Mouse (Mus musculus) ES-E14 (cell line): ENCODE results near the gene Akt2. TPM values are rescaled to one million over a fixed set of nuclear protein-coding genes. Genes with fewer than 3 reads are reported as not detected.

ENCODE experiments used
- DNase-seq: peaks from one replicate; pipeline ENCODE4 v3.0.0-alpha.2; 2013; ENCODE audit warnings: low read depth, low spot score
- H3K27ac ChIP-seq: 2 replicates; pipeline ENCODE4 v1.5.1; 2012; ENCODE audit warnings: low read depth, mild to moderate bottlenecking, low read length, moderate library complexity, mixed read lengths; ENCODE audit not compliant: poor library complexity, insufficient read depth, severe bottlenecking
- H3K36me3 ChIP-seq: 2 replicates; pipeline ENCODE4 v1.6.1; 2012; ENCODE audit warnings: mild to moderate bottlenecking, low read length, moderate library complexity, mixed read lengths; ENCODE audit not compliant: control insufficient read depth, poor library complexity, insufficient read depth, severe bottlenecking
- H3K4me1 ChIP-seq, 2 experiments: fragments of 150-350 bp in 1 of 2; sonication (generic) in 1 of 2; 2 replicates each; pipeline ENCODE4 v1.6.1; 2012; ENCODE audit warnings: low read length in 2 of 2, mild to moderate bottlenecking in 1 of 2, mixed read lengths in 1 of 2; ENCODE audit not compliant: control insufficient read depth in 2 of 2, insufficient read depth in 2 of 2, poor library complexity in 1 of 2
- H3K4me3 ChIP-seq, 2 experiments: fragments of 150-350 bp in 1 of 2; sonication (generic) in 1 of 2; 2 replicates each; pipeline ENCODE4 v1.5.1; 2012; ENCODE audit warnings: low read length in 2 of 2, low read depth in 1 of 2, mild to moderate bottlenecking in 1 of 2, mixed read lengths in 1 of 2; ENCODE audit not compliant: insufficient read depth in 1 of 2, poor library complexity in 1 of 2, severe bottlenecking in 1 of 2
- H3K9ac ChIP-seq: 2 replicates; pipeline ENCODE4 v1.6.1; 2012; ENCODE audit warnings: low read depth, mild to moderate bottlenecking, low read length, mixed read lengths; ENCODE audit not compliant: poor library complexity, insufficient read depth, severe bottlenecking
- H3K9me3 ChIP-seq: fragments of 150-350 bp; sonication (generic); 2 replicates; pipeline ENCODE4 v1.6.1; 2012; ENCODE audit warnings: low read depth, mild to moderate bottlenecking, low read length; ENCODE audit not compliant: control insufficient read depth, insufficient read depth
- CHD2 ChIP-seq: IDR thresholded peaks from 2 replicates; pipeline ENCODE4 v1.6.1; 2014; ENCODE audit warnings: mild to moderate bottlenecking, low read depth, low read length, inconsistent platforms
- HCFC1 ChIP-seq: IDR thresholded peaks from 2 replicates; pipeline ENCODE4 v1.6.1; 2012; ENCODE audit warnings: low read length, inconsistent platforms, borderline replicate concordance; ENCODE audit not compliant: insufficient read depth
- MAFK ChIP-seq: IDR thresholded peaks from 2 replicates; pipeline ENCODE4 v1.6.1; 2014; ENCODE audit warnings: mild to moderate bottlenecking, low read depth, low read length, inconsistent platforms; ENCODE audit not compliant: insufficient read depth
- ZC3H11A ChIP-seq: IDR thresholded peaks from 2 replicates; pipeline ENCODE4 v1.6.1; 2012; ENCODE audit warnings: low read depth, mild to moderate bottlenecking, inconsistent platforms, low read length, borderline replicate concordance
- ZNF384 ChIP-seq: IDR thresholded peaks from 2 replicates; pipeline ENCODE4 v1.6.1; 2012; ENCODE audit warnings: low read depth, low read length, inconsistent platforms
- in situ Hi-C, 2 experiments: fragments of 600-800 bp; cut with MboI; formaldehyde crosslinking; loops; one replicate each; pipeline ENCODE4 v1.15.1; 2025; ENCODE audit warnings: low sequenced_read_pairs in 2 of 2, inconsistent platforms in 1 of 2; ENCODE audit not compliant: unreplicated experiment in 2 of 2
- total RNA-seq: library from RNA; depleted of rRNA; stranded (reverse); fragments of 300-350 nt; gene quantifications from 2 replicates; pipeline ENCODE4 v1.2.3, GENCODE M21; 2012

The Akt2 gene
- total RNA-seq, 1 experiment = 44.8 TPM

DNA sequence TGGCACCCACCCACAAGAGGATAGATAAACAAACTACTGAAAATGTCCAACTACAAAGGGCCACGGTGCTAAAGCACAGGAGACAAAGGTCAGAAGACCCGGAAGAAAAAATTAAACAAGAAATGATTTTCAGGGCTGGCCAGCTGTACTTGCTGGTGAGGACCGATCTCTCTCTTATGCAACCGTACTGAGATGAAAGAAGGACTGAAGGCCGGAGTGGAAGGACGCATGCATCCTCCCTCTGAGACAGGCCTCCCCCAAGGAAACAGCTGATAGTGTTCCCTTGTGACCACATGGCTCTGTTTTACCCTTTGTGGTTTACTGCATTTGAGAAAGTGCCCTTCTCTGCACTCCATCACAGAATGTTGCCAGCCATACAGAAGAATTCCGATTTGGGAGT lies 11.5 kb downstream of the Akt2 start:
- in situ Hi-C loops = no loop called here
- H3K4me3 ChIP-seq = no peak overlapping the region
- no peaks in the 10 kb centered on the region for H3K36me3 ChIP-seq
- no peak overlapping the region for H3K9ac ChIP-seq
- H3K4me1 ChIP-seq = peaks cover 10 to 19% of the 10 kb centered on the region in 2 experiments
- no peak for DNase-seq
- no peaks in the 10 kb centered on the region for H3K9me3 ChIP-seq
- no peak for TF ChIP-seq MAFK
- no peak for TF ChIP-seq ZC3H11A
- no peak for TF ChIP-seq HCFC1
- TF ChIP-seq ZNF384 = no peak
- TF ChIP-seq CHD2 = no peak
- no peak overlapping the region for H3K27ac ChIP-seq

DNA sequence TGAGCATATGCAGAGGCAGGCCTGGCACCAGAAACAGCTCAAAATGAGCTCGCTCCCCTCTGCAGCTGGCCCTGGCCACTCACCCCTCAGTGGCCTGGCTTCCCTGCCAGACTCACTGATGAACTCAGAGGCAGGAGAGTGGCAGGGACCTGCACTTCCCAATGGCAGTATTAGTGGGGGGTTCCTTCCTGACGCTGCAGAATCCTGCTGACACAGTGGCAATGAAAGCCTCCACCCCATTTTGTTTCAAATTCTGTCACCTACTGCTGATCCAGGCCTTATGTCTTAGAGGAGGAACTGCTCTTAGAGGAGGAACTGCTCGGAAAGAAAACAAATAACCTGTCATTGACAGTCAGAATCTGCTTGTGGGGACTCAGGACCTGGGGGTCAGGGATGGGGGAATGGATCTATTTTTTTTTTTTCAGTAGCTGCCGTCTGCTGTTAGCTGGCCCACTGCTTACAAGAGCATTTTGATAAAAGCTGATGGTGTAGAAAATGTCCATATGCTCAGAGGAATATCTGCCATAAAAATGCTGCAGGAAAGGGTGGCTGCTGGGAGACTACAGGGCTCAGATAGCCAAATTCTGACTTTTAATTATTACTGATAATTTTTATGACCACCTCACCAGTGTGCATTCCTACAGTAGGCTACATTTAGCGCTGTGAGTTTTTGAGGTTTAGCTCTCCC lies 13.5 kb downstream of the Akt2 start:
- H3K27ac ChIP-seq = no peak overlapping the region
- no peak for DNase-seq

DNA sequence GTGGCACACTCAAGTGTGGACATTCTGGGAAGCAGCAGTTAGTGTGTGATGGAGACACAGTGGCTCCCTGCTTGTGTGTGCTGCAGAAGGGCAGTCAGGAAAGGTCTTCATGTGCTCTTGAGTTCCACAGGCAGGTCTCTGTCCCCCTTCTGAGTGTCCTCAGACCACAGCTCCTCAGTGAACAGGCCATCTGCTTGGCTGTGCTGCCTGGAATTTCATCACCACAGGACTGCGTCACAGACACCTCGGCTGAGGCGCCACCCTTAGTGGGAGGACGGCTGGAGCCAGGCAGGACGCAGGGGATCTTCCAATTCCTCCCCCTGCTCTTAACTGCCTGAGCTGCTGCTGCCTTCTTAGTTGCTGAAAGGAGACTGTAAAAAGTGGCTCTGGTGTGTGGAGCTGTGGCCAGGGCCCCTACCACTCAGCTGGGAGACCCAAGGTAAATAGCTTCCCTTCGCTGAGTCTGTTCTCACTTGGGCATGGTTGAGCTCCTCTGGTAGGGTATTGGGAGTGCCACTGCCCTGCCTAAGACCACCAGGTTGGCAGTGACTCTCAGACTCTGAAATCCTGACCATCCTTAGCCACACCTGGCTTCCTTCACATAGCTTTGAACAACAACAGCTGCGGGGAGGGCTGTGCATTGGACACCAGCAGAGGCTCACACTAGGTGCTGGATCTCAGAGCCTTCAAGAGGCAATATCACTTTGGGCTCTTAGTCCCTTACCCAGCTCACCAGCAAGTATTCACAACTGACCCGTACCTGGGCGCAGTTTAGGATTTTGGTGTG lies 14.3 kb downstream of the Akt2 start:
- Histone ChIP-seq H3K9ac (no peak overlapping the region), H3K4me3 (no peak overlapping the region), H3K4me1 (peaks cover 6 to 11% of the 10 kb centered on the region in 2 experiments), H3K27ac (no peak overlapping the region), H3K9me3 (no peaks in the 10 kb centered on the region), H3K36me3 (peaks cover 8% of the 10 kb centered on the region; the same call in 1 of the 2 replicates)
- DNase-seq = no peak
- in situ Hi-C loops = no loop called here
- TF ChIP-seq CHD2 (no peak), ZNF384 (no peak), MAFK (no peak), HCFC1 (no peak), ZC3H11A (no peak)

More for the DNA sequence above, 13.5 kb downstream of the Akt2 start:
- peaks cover 10 to 17% of the 10 kb centered on the region in 2 experiments for H3K4me1 ChIP-seq
- no peak for TF ChIP-seq ZNF384
- no peak for TF ChIP-seq CHD2
- no peak for TF ChIP-seq ZC3H11A
- TF ChIP-seq MAFK = no peak
- no peak for TF ChIP-seq HCFC1
- in situ Hi-C loops = no loop called here
- H3K9me3 ChIP-seq = no peaks in the 10 kb centered on the region
- H3K36me3 ChIP-seq = peaks cover 7% of the 10 kb centered on the region; the same call in 1 of the 2 replicates
- no peak overlapping the region for H3K9ac ChIP-seq
- no peak overlapping the region for H3K4me3 ChIP-seq

DNA sequence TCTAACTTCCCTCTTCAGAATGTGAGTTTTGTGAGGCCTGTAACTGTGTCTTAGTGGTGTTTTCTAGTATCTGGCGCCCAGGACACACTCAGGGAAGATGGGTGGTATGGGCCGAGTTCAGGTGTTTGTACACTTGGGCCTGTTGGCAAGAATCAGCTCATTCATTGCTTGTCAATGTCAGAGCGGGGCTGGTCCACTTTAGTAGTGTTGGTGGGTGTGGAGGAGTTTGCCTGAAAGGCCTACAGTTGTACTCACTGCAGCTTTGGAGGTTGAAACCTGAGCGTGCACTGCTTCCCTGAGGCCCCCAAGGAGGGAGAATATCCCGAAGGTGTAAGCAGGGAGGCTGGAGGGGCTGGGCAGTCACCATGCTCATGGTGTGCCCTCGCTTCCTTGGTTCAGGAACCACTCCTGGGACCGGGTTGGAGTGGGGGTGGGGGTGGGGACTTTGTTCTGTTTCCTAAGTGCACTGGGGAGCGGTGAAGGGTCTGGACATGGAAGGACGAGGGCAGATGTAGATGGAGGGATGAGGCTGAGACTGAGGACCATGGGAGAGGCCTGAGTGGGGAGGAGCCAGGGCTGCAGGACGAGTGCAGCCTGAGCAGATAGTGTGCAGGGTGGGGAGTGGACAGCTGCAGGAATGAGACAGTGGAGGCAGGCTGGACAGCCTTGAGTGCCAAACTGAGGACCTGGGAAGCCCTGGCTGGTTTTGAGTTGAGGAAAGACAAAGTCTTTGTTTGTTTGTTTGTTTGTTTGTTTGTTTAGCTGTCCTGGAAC lies 15.3 kb downstream of the Akt2 start:
- Histone ChIP-seq H3K9me3 (no peaks in the 10 kb centered on the region), H3K36me3 (peaks cover 8% of the 10 kb centered on the region; the same call in 1 of the 2 replicates), H3K4me1 (peaks cover 3 to 6% of the 10 kb centered on the region in 2 experiments; a peak in 3 of 4 replicates), H3K9ac (no peak overlapping the region), H3K27ac (no peak overlapping the region), H3K4me3 (no peak overlapping the region)
- no peak for DNase-seq
- TF ChIP-seq CHD2 = no peak
- TF ChIP-seq MAFK = no peak
- TF ChIP-seq ZC3H11A = no peak
- TF ChIP-seq HCFC1 = no peak
- TF ChIP-seq ZNF384 = no peak
- in situ Hi-C loops = no loop called here
